Comparison of ENCODE assay signal across 26 mouse cellular contexts in the genomic region with DNA sequence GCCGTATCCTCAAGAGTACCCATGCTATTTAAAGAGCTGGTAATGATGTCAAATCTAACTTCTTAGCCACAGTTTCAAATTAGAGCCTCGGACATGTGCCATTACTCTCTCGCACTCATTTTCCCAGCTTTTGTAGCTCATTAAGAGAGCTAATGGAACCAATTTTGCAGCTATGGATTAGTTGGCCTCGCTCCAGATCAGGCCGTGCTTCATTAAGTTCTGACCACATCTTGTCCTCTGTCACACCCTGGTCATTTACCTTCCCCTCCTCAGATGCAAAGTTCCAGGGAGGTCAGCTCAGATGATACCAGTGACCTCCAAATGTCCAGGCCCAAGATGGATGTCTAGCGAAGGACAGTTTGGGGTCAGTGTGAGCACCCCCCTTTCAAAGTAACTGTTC. TPM values are rescaled to one million over a fixed set of nuclear protein-coding genes. Genes with fewer than 3 reads are reported as not detected.
"Had no signal": no experiment of that assay in that cellular context is flagged by ENCODE, and none has a peak within 500 bp of the region (broad histone marks: within the 10 kb centered on the region; RNA-seq: fewer than 3 reads in every experiment).

No protein-coding gene starts in this region.

- H3K9ac ChIP-seq: heart, embryonic 13.5 days; heart, embryonic 15.5 days; hindbrain, embryonic 14.5 days; kidney, embryonic 15.5 days; limb, embryonic 12.5 days; liver, embryonic 13.5 days had no signal

- ATAC-seq: hindbrain, embryonic 16.5 days; intestine, embryonic 16.5 days had no signal

- H3K4me2 ChIP-seq: heart, embryonic 11.5 days; heart, embryonic 13.5 days; heart, embryonic 15.5 days; hindbrain, embryonic 14.5 days; kidney, embryonic 15.5 days; limb, embryonic 12.5 days; liver, embryonic 11.5 days; liver, embryonic 13.5 days had no signal

- DNase-seq: gastrocnemius, postnatal 10 days; gastrocnemius, postnatal 36 days; heart, adult 11 months; heart, adult 2 months; heart, postnatal 14 days; heart, postnatal 36 days; kidney, adult 11 months; kidney, adult 2 months; kidney, adult 9 months; kidney, postnatal 14 days; kidney, postnatal 4 days; liver; liver, embryonic 13.5 days had no signal

- H3K4me3 ChIP-seq: heart, adult 2 months; heart, embryonic 13.5 days; heart, embryonic 15.5 days; kidney, embryonic 15.5 days; layer of hippocampus, adult 2 months; left cerebral cortex, adult 2 months; limb, embryonic 10.5 days; limb, embryonic 12.5 days; liver, embryonic 13.5 days had no signal

- H3K9me3 ChIP-seq: heart, embryonic 13.5 days; heart, embryonic 15.5 days; kidney, embryonic 15.5 days; limb, embryonic 10.5 days; limb, embryonic 12.5 days; liver, embryonic 13.5 days had no signal

- H3K27me3 ChIP-seq: heart, embryonic 15.5 days; limb, embryonic 12.5 days; liver, embryonic 13.5 days had no signal

- H3K27ac ChIP-seq: heart, adult 2 months; heart, embryonic 13.5 days; heart, embryonic 15.5 days; hindbrain, embryonic 14.5 days; kidney, embryonic 15.5 days; kidney, postnatal 0 days; layer of hippocampus, adult 2 months; left cerebral cortex, adult 2 months; limb, embryonic 10.5 days; limb, embryonic 12.5 days; liver, embryonic 13.5 days had no signal

- H3K36me3 ChIP-seq: heart, embryonic 13.5 days; heart, embryonic 15.5 days; kidney, embryonic 15.5 days; limb, embryonic 10.5 days; limb, embryonic 12.5 days; liver, embryonic 13.5 days had no signal

RNA-seq across cellular contexts. Expression of gene Dock3, which starts 43.0 kb away (rescaled TPM):
- total RNA-seq: gastrocnemius, postnatal 36 days had no signal
